Mouse (Mus musculus) CD4-positive, CD25-positive, alpha-beta regulatory T cell, adult 4 months (primary cell): ENCODE results near the gene Clpx. TPM values are rescaled to one million over a fixed set of nuclear protein-coding genes. Genes with fewer than 3 reads are reported as not detected.
"Not testable (repeated sequence)": the region's sequence is repeated elsewhere in the genome, so short reads cannot be mapped to it uniquely, and the experiment has no call there.

Experiments
- ATAC-seq: one replicate; pipeline ENCODE4 v1.8.0; 2017
- polyA plus RNA-seq, 2 experiments: library from polyadenylated mRNA; unstranded; fragments of 100-300 nt; shearing (Covaris generic); gene quantifications; one replicate each; pipeline ENCODE4 v1.2.1; 2017

The Clpx gene
- polyA plus RNA-seq, result 10 to 100 TPM; 35.2 to 36.3 TPM

DNA sequence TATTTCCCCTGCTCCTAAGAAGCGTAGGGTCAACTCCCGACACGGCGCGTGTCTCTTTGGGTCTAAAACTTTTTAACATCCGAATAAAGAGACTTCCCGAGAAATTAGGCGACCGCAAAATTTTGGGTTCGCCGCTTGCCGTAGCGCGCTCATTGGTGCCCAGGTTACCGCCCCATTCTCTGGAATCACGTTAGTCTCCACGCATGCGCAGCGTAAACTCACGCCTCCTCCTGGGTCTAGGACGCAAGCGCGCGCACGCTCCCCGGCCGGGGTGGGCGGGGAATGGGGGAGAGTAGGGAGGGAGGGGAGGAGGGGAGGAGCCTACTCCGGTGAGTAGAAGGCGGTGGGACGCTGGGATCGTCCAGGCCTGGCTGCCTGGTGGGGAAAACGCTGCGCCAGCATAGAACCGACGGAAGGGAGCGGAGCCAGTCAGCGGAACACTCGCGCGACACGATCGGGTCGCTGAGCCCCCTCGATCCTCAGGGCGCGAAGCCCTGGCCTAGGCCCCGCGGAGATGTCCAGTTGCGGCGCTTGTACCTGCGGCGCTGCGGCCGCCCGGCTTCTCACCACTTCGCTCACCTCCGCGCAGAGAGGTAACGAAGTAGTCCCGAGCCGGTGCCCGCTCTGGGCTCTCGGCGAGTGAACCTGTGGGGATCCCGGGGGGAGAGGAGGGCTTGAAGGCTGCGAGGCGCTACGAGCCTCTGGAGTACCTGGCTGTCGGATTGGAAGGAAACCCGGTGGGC lies at the start of gene Clpx:
Gene Clpx (plus strand): TSS at position 288 of the 743 bp plus-strand sequence.
- ATAC-seq, result peak; percentile 83

DNA sequence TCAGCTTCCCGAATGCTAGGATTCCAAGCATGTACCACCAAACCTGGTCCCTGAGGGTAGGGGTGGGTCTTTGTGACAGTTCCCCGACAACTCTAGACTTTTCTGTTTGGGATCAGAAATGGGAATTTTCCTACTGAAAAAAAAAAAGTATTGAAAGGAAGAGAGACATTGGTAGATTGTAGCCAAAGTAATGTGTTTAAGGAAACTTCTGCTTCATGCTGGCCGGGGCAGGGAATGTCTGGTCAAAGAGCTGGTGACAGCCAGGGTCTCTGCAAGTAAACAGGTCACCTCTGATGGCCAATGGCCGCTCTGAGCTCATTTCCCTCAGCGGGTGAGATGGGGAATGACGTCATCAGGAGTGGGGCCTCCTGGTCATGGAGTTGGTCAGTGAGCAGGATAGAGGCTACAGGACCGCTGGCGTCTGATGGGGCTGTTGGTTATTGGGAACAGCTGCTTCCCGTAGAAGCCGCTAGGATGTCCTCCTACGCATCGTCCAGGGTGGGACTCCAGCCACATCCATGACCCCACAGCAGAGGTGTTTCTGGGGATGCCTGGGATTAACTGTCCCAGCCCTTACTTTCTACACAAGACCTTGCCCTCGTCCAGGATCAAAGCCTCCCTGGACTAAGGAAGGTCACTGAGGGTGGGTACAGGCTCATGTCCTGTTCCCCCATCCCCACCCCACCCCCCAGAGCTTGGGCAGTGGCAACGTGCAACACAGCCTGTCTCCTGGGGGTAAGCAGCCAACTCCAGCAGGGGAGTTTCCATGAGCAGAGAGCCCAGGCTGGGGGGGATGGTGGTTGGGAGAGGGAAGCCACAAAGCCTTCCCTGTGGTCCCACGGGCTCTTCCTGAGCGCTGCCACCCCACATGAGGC lies 46.3 kb upstream of the Clpx start:
- ATAC-seq, result no peak

DNA sequence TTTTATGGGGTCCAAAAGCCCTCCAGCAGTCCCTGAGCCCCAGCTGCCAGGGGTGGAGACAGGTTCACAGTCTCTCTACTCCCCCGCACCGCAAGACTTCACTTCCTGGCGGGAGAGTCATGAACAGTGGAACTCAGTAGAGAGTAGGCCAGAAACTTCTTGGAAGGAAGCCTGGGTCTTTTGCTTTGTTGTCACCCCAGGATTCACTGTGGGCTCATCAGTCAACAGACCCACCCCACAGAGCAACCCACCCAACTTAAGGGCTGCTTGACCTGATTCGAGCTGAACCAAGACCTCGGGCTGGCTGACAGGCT lies 45.7 kb upstream of the Clpx start:
- ATAC-seq, result no peak

DNA sequence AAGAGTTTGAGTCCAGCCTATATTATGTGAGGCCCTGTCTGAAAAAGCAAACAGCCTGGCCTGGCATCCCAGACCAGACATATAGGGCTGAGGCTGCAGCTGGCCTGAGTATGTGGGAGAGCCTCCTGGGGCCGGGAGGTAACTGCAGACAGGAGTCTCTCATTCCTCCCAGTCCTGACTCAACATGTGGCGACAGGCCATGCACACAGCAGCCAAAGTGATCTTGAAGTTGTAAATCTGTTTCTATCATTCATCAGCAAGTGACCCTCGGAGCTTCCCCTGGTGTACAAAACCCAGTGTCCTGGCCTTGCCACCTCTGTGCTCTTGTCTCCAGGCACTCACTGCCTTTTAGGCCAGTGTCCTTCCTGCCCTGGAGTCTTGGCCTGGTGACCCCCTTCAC lies 42.0 kb upstream of the Clpx start:
- no peak for ATAC-seq

DNA sequence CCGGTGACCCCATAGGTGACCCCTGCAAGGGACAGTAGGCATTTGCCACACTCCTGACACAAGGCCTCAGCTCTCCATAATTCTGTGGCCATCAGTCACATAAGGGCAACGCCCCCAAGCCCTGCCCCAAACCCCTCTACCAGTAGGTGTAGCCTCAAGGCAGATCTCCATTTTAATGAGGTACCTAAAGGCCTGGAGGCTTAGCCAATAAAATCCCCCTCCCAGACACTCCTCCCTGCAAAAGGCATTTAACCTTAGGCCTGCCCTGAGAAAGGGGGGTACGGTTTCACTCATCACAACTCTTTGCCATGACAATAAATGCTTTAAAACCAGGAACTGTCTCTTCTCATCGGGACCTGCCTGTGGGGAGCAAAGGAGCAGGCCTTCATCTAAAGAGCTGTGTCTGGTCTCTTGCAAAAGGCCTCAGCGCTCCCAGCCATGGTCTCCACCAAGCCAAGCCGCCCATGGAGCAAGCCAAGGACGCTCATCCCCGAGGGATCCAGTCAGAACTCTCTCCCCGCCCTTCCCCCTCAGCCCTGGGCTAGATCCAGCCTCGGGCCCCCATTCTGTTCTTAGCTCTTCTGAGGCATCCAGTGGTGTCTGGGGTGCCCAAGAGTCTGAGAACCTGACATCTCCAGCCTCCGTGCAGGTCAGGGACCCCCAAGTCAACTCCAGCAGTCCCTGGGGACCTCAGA lies 38.0 kb upstream of the Clpx start:
- ATAC-seq, result no peak

DNA sequence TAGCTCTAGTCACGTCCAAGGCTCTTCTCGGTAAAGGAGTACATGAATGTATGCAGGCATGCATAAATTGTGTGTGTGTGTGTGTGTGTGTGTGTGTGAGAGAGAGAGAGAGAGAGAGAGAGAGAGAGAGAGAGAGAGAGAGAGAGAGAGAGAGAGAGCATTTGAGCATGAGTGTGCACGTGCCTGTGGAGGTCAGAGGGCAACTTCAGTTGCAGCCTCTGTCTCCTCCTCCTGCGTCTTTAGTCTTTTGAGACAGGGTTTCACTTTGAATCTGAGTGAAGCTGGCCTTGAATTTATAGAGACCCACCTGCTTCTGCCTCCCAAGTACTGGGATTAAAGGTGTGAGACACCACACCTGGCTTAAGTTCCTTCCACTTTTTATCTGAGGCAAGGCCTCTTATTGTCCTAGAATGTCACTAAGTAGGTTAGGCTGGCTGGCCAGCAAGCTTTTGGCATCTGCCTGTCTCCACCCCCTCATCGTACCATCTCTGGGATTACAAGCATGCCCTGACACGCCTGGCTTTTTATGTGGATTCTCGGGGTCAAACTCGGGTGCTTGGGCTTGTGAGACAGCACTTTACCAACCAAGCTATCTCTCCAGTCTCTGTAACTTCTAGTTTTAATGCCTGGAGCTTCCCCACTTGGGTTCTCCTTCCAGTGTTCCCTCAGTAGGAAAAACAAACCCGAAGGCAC lies 36.7 kb upstream of the Clpx start:
- no peak for ATAC-seq

DNA sequence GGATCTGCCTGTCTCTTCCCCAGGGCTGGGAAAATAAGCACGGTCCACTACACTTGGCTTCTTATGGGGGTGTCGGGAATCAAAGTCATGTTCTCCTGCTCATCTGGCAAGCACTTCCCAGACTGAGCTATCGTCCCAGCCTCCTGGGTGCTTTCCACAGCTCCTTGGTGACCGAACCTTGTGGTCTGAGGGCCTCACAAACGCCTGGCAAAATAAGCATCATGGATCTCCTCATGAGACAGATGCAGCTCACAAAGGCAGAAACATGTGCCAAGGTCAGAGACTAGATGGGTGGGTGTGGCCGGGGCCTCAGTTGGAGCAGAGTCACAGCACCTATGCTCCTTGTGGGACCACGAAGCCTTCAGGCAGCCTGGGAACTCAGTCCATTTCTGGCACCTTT lies 34.7 kb upstream of the Clpx start:
- no peak for ATAC-seq

DNA sequence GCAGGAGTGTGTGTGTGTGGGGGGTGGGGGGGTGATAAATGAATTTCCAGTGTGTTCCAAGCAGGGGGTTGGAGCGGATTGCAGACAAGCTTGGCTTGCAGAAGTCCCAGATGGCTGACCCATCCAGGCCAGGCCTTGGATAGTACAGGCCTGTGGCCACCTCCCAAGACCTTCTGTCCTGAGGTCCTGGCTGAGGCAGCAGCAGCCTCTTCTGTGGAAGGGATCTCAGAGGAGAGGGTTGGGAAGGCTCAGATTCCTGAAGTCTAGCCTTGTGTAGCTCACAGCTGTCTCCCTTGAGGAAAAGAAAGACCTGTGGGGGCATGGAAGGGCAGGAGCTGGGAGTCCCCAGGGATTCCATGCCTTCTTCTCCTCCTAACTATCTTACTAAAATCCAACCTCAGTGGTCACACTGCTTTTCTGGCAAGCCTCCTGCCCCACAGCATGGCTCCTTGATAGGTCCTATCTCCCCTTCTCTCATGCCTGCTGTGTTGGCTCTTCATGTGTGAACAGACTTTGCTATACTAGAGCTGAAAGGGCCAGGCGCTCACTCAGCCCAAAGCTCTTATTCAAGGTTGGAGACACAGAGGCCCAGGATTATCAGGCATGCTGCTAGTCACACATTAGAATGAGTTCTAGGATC lies 32.3 kb upstream of the Clpx start:
- ATAC-seq, result no peak

DNA sequence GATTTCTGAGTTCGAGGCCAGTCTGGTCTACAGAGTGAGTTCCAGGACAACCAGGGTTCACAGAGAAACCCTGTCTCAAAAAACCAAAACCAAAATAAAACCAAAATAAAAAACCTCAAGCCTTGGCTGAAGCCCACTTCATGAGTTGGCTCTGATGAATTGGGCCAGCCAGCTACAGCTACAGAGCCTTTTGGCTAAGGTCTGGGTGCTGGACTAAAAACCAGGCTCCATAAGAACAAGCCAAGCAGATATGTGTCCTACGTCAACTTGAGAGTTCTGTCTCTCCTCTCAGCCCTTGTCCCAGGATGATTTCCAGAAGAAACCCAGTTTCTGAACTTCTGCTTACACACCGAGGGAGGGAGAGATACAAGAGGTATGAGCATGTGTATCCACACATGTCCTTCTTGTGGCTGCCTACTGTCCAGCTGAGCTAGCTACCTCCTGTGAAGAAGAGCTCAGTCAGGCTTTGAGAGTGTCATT lies 31.4 kb upstream of the Clpx start:
- ATAC-seq, result no peak

DNA sequence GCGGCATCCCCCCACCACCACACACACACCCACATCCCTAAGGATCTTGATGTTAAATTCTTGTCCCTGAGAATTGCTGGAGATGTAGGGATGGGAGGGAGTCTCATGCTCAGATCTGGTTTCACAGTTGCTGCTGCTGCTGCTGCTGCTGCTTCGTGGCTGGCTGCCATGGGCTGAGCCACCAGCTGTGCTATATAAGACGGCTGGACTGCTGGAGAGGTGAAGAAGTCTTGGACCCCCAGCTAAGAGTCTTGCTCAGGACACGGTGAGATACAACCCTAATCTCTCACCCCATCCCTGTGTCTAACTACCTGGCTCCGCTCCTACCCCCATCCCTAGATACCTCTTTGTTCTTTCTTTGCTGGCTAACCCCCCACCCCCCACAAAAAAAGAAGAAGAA lies 29.1 kb upstream of the Clpx start, which contains the start of gene Cilp:
Gene Cilp (plus strand): TSS at position 222 of the 400 bp plus-strand sequence.
- ATAC-seq, result no peak

DNA sequence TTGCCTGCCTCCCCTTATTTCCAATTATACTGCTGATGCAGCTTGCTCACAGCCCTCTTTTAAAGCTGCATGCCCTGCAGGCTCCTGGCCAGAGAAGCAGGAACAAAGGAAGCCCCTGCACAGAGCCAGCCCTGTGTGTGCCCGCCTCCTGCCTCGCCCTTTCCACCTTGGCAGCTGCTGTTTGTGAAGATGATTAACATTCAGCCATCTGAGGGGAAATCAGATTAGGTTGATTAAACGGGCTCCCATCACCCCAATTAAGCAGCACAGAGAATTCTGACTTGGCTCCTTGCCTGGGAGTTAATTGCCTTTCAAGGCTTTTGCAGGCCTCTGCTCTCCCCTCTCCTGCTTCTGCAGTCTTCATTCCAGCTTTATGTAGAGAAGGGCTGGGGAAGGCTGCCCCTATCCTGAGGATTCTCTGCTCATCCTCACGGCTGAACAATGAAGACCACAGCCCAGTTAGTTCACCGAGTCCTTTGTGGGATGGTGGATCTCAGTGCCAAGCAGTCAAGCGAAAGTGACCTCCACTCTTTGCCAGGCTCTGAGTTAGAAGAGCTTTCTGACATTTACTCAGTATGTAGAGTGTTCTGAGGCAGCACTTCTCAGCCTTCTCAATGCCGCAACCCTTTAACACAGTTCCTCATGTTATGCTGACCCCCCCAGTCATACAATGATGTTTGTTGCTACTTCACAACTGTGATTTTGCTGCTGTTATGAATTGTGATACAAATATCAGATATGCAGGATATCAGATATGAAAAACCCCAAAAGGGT lies 26.1 kb upstream of the Clpx start:
- no peak for ATAC-seq

DNA sequence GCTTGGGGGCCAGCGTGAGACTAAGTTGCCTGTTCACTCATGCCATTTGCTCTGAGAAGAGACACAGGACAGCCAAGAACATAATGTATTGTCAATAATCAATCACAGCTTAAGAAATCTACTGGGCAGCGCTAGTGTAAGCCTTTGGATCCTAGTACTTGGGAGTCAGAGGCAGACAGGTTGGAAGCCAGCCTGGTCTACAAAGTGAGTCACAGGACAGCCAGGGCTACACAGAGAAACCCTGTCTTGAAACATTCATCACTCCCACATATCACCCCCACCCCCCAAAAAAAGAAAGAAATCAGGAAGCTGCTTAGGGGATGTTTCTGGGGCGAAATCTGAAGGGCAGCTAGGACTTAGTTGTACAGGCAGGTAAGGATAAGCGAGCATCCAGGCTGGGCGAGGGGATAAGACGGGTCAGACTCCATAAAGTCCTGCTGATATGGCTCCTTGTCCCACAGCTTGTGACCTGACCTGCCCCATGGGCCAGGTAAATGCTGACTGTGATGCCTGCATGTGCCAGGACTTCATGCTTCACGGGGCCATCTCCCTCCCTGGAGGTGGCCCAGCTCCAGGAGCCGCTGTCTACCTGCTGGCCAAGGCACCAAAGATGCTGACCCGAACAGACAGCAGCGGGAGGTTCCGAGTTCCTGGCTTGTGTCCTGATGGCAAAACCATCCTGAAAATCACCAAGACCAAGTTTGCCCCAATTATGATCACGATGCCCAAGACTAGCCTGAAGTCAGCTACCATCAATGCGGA lies 20.8 kb upstream of the Clpx start:
- ATAC-seq, result no peak

DNA sequence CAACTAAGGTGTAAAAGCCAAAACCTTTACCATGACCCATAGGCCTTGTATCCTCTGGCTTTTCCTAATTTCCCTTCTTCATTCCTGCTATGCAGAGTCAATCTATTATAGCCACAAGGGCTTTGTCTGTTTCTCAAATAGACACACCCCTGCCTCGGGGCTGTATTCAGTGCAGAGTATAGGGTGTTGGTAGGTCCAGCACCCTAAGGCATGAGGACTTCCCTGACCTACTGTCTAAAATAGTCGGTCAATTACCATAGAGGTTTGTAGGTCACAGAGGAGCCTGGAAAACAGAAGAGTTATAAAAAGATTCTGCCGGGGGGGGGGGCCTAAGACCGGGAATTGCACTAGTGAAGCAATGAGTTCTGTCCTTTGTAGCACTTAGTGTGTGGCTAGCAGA lies 20.2 kb upstream of the Clpx start:
- ATAC-seq, result no peak

DNA sequence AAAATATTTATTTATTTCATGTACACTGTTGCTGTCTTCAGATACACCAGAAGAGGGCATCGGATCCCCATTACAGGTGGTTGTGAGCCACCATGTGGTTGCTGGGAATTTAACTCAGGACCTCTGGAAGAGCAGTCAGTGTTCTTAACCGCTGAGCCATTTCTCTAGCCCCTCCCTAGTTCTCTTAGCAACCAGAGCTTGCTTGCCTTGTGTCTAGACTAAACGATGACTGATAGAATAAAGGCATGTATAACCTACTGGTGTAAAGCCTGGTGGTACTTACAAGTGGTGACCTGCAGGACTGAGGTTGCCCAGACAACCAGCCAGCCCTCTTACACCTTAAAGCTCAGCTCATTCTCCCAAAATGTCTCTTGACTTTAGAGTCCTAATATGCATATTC lies 19.2 kb upstream of the Clpx start:
- not testable (repeated sequence) for ATAC-seq

DNA sequence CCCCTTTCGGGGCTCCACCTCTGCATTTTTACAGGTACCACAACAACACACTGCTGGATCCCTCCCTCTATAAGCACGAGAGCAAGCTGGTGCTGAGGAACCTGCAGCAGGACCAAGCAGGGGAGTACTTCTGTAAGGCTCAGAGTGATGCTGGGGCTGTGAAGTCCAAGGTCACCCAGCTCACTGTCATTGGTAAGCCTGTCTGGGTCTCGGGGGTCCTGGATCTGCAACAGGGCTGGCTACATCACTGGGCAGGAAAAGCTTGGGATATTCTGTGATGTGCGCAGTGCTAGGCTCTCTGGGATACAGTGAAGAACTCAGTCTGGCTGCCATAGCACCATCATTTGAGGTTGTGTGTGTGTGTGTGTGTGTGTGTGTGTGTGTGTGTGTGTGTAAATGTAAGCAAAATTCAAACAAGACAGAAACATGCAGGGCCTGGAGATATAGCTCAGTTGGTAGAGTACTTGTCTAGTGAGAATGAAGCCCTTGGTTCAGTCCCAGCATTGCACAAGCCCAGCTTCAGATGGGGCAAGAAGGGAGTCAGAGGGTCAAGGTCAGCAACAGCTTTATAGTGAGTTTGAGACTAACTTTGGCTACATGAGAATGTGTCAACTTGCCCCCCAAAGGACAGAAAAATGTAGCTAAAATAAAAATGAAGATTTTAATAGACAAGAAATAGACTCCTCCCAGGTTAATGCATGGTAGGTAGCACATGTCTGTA lies 18.1 kb upstream of the Clpx start:
- no peak for ATAC-seq

DNA sequence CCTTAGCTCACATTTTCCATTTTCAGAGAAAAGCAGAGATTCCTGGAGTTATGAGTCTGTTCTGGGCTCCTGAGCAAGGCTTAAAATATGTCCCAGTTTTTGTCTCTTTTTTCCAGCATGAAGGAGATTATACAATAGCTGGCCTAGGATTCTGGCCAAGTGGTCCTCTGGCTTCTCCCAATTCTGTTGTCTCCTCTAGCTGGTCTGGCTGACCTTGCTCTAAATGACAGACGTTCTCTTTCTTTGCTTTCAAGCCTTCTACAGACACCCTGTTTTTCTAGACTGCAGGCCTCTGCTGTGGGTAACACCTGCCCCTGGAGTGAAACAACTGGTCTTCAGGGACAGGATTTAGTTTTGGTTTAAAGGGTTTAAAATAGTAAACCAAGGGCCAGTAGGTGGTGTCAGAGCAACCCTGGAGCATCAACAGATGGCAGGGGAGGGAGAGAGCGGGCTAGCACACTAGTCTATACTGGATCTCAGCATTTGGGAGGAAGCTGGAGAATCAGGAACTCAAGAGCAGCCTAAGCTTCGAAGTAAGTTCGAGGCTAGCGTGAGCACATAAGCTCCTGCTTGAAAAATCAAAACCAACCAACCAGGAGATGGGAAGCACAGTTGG lies 12.4 kb upstream of the Clpx start:
- no peak for ATAC-seq

DNA sequence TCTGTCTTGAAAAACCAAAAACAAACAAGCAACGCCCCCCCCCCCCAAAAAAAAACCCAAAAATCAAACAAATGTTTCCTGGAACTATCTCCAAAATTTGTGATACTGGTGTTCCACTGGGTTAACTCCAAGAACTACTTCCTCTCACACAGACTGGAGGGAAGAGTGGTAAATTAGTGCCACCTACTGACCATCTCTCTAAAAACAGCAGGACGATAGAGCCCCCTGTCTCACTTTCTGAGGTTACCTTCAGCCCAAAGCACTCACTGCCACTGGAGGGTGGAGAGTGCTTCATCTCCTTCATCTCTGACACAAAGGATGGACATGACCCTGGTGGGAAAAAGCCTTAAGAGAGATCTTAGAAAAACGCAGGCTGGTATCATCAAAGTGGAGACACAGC lies 10.8 kb upstream of the Clpx start:
- ATAC-seq, result no peak

DNA sequence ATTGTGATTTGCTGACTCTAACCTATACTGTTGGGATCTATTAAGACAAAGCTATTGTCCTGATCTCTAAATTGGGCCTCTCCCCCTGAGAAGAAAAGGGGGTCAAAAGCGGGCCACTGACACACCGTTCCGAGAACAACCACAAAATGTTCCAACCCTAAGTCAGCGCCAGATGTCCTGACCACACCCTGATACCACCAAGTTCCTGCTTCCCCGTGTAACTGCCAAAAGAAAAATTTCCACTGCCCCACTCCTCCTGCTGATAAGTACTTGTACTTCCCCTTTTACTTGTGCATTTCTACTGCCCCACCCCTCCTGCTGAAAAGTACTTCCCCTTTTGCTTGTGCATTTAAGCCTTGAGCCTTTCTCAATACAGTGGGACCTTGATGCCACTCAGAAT lies 5.8 kb upstream of the Clpx start:
- ATAC-seq, result not testable (repeated sequence)

DNA sequence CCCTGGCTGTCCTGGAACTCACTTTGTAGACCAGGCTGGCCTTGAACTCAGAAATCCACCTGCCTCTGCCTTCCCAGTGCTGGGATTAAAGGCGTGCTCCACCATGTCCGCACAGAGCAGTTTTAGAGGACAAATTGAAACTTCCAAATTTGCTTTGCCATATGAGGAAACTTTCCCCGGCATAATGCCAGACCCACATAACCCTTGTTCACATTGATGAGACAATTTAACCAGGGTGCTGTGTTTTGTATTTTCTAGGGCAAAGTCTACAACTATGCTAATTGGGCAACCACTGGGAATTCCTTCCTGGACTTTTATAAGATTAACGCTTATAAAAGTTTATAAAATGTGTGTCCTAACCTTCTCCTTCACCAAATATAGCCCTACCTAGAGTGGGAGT lies 4.1 kb upstream of the Clpx start:
- no peak for ATAC-seq
